Mouse (Mus musculus): Measurements from ENCODE around the gene Parp1.

DNA sequence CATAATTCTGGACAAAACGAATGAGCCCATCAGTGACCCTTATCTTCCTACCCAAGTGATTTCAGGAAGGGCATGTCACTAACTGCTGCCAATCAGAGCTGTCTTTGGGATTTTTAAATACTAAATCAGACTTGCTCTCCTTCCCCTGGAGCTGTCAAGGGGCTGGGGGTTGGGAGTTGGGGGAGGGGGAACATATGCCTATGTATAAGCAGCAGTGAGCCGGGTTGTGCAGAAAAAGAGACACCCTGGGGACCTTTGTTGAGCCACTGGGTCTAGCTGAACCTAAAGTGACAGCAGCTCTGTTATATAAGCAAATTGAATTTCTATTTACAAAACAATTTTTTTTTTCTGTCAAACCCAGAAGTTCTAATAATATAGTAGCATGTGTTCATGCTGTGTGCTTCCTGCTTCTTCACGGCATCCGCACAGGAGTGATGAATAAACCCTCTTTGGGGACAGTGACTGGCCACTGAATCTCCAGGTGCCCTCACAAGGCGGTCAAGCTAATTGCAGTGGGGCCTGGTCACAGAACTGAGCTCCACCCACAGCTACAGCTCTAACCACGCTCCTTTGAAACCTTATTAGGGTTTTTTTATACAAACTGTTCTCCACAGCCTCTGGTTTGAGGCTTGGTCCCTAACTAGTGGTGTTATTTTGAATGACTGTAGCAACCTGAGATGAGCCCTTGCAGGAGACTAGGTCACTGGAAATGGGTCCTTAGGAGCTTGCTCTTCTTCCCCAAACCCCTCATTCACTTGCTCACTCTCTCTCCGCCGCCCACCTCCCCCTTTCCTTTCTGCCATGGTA lies 38.1 kb upstream of the Parp1 start:
- TF ChIP-seq CTCF (conservative IDR thresholded peaks at IDR 0.05; ENCODE audit: low read length) (no peak), POU5F1 (IDR thresholded peaks at IDR 0.05; ENCODE audit: borderline replicate concordance, low read length) (no peak)

All from E14TG2a.4 (cell line).